Mouse (Mus musculus) neural tube, embryonic 10.5 days (tissue): Measurements from ENCODE around the gene Rab28.

Source experiments
- DNase-seq: peaks from one replicate; pipeline ENCODE4 v3.0.0-alpha.2; 2017; ENCODE audit warnings: low spot score; ENCODE audit errors: extremely low spot score

The Rab28 gene

DNA sequence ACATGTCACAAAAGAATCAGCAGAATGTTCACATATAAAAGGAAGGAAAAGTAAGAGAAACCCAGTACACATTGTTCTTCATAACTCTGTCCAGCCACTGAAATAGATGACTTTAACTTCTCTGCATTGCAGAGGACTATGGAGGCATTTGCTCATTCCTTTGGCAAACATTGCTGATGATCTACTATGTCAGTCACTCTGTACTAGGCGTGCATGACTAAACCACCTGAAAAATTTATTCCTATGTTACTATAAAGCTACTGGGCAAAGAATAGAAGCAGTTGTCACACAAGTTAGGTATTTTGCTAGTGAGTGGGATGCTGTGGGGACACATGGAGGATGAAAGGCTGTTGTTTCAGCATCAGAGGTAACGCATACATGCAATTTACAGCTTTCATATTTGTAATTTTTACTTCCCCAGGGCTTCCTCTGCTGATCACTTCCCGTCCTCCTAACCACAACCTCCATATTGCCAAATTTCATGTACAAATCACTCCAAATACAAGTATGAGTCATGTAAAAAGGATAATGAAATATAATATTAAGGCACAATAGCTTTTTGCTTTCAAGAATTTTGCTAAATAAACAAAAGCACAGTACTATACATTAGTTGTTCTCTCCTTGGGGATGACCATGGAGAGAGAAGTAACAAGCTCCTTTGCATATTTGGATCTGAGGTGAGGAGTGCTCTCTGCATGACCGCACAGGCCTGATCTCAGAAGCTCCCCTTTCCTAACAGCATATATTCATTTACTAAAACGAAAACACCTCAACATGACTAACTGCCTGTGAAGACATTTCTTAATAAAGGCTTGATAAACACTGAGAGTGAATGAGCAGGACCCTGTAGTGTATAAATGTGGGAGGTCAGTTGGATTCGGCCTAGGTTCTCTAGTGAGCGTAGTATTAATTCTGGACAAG is 80.5 kb downstream of the Rab28 start:
- no peak for DNase-seq

- no peak for DNase-seq
Measured at GRCm38 (mm10) chr5:41625544-41625943, 82.4 kb downstream of the Rab28 start.

GRCm38 (mm10) chr5:41621748-41622147 is 86.2 kb downstream of the Rab28 start:
- DNase-seq, result no peak

DNA sequence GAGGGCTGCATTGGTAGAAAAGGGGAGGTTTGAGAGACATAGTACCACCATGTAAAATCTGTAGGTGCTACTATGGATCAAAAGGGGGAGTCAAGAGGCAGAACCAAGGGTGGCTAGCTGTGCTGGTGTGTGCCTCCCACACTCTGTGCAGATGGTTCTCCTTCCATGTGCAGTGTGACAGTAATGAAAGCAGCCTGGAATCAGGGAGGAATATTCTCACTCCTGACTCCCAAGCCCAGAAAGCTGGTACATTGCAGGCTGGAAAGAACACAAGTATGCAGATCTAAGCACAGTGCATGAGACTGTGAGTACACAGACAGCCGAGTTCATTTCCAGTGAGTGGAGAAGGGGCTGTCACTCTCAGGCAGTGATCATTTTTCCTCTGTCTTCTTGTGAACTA is 89.0 kb downstream of the Rab28 start:
- DNase-seq, result no peak

DNA sequence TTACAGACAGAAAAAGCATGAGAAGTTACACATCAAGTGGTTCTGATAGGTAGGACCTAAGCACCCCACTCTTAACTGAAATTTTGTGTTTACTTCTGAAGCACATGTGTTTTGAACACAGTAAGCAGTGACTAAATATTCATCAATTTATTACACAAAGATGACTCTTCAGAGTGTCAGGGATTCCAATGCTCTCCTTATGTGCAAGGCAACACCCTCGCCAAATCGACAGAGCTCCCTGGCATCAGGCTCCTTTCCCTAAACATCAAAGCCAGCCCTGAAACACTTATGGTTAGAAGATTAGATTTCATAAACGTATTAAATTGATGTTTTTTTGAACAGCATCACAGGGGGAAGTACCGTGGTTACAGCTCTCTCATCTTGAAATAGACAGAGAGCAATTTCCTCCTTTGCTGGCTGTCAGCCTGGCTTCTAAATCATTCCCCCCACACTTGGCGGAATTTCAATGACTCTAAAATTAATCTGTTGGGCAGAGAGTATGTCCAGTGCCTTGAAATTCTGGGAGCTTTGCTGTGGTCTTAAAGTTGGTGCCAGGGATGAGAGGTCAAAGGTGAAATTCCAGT is 97.4 kb downstream of the Rab28 start:
- no peak for DNase-seq

GRCm38 (mm10) chr5:41596242-41597117 is 111.5 kb downstream of the Rab28 start:
- DNase-seq, result no peak

GRCm38 (mm10) chr5:41595199-41595598 is 112.8 kb downstream of the Rab28 start:
- DNase-seq, result no peak

DNA sequence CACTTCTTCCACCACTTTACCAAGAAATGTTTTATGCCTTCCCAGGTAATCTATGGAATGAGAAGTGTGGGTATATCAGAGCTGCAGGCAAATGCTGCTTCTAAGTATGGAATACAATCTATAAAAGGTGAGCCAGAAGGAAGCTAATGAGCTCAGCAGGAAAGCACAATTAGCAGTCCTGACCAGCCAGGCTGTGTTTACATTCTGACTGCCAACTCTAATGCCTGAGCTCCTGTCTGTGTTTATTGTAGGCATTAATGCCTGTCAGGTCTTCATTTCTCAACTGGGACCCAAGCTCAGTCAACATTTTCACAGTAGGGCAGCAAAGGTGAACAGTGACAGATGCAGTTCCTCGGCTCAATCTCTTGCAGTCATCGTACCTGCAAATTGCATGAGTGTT is 129.9 kb downstream of the Rab28 start:
- DNase-seq, result no peak
